Mouse (Mus musculus) brain, embryonic 14.5 days (tissue): ENCODE results near the gene Trpm8.

Source experiments
- CTCF ChIP-seq: fragments of 200-500 bp; IDR thresholded peaks from 2 replicates; pipeline ENCODE4 v1.5.1; 2012; ENCODE audit warnings: inconsistent platforms, mild to moderate bottlenecking, moderate library complexity, borderline replicate concordance; ENCODE audit not compliant: insufficient read depth, insufficient read length; ENCODE audit errors: extremely low read depth
- POLR2A ChIP-seq: fragments of 200-500 bp; IDR thresholded peaks from 2 replicates; pipeline ENCODE4 v1.6.1; 2012; ENCODE audit warnings: mild to moderate bottlenecking, inconsistent platforms, borderline replicate concordance; ENCODE audit not compliant: poor library complexity, insufficient read depth, insufficient read length, severe bottlenecking; ENCODE audit errors: extremely low read depth

DNA sequence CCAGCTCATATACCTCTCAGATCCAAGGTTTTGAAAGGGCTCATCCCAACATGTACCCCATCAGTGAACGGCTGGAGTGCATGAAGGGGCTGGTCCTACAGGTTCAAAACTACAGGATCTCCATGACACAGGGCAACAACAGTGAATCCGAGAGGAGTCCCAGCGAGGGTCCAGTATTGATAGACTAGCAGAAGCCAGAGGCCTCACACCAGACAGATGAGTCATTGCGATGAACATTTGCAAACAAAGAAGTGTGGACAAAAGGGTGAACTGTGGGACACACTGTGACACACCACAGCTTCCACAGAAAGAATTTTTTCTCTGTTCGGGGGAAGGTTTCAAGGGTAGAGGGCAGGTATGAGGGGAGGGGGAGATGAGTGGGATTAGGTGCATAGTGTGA is 115.9 kb downstream of the Trpm8 start:
- no peak for TF ChIP-seq POLR2A
- TF ChIP-seq CTCF, result no peak
